Mouse (Mus musculus) liver, embryonic 16.5 days (tissue): ENCODE measurements around the gene Hjurp. TPM values are rescaled to one million over a fixed set of nuclear protein-coding genes. Genes with fewer than 3 reads are reported as not detected.

Experiments used
- ATAC-seq: fragments of 200-750 bp; cut with Nextera tagmentation; 2 replicates; pipeline ENCODE4 v1.8.0; 2017; ENCODE audit warnings: low read depth, mild to moderate bottlenecking, moderate number of reproducible peaks, moderate library complexity
- H3K27ac ChIP-seq: fragments of 300-500 bp; sonication (generic); 2 replicates; pipeline ENCODE4 v1.5.1; 2014; ENCODE audit warnings: mild to moderate bottlenecking, low read length
- H3K27me3 ChIP-seq: fragments of 300-500 bp; sonication (generic); 2 replicates; pipeline ENCODE4 v1.6.1; 2014; ENCODE audit warnings: low read depth, low read length, mixed read lengths; ENCODE audit not compliant: control insufficient read depth, insufficient read depth
- H3K36me3 ChIP-seq: fragments of 300-500 bp; sonication (generic); 2 replicates; pipeline ENCODE4 v1.6.1; 2014; ENCODE audit warnings: mild to moderate bottlenecking; ENCODE audit not compliant: control insufficient read depth, insufficient read depth
- H3K4me1 ChIP-seq: fragments of 300-500 bp; sonication (generic); 2 replicates; pipeline ENCODE4 v1.6.1; 2014; ENCODE audit warnings: low read depth, low read length, mixed read lengths; ENCODE audit not compliant: control insufficient read depth
- H3K4me2 ChIP-seq: fragments of 300-500 bp; sonication (generic); 2 replicates; pipeline ENCODE4 v1.6.1; 2014; ENCODE audit warnings: low read depth, low read length, mixed read lengths
- H3K4me3 ChIP-seq: fragments of 300-500 bp; sonication (generic); 2 replicates; pipeline ENCODE4 v1.5.1; 2014; ENCODE audit warnings: low read depth, mild to moderate bottlenecking, low read length
- H3K9ac ChIP-seq: fragments of 300-500 bp; sonication (generic); 2 replicates; pipeline ENCODE4 v1.6.1; 2014; ENCODE audit warnings: low read depth, low read length
- H3K9me3 ChIP-seq: fragments of 300-500 bp; sonication (generic); replicated peaks from 2 replicates; pipeline ENCODE4 v1.6.1; 2016; ENCODE audit warnings: low read length; ENCODE audit not compliant: control insufficient read depth
- WGBS: fragments of 180-500 bp; shearing (Covaris S2); extraction: QIAGEN DNeasy Blood & Tissue Kit; methylation state at CpG from one replicate; pipeline ENCODE4 v1.1.7; 2014; ENCODE audit not compliant: insufficient replicate concordance; 5-methylcytosine and 5-hydroxymethylcytosine counted together
- polyA plus RNA-seq: library from polyadenylated mRNA; unstranded; fragments of >200 nt; fragmentation: Nextera tagmentation; extraction: Ambion mirVana; gene quantifications from 2 replicates; pipeline ENCODE4 v1.2.1, GENCODE M21; 2015

Hjurp gene
- polyA plus RNA-seq, 1 experiment from 2014 or later = 71.4 TPM

DNA sequence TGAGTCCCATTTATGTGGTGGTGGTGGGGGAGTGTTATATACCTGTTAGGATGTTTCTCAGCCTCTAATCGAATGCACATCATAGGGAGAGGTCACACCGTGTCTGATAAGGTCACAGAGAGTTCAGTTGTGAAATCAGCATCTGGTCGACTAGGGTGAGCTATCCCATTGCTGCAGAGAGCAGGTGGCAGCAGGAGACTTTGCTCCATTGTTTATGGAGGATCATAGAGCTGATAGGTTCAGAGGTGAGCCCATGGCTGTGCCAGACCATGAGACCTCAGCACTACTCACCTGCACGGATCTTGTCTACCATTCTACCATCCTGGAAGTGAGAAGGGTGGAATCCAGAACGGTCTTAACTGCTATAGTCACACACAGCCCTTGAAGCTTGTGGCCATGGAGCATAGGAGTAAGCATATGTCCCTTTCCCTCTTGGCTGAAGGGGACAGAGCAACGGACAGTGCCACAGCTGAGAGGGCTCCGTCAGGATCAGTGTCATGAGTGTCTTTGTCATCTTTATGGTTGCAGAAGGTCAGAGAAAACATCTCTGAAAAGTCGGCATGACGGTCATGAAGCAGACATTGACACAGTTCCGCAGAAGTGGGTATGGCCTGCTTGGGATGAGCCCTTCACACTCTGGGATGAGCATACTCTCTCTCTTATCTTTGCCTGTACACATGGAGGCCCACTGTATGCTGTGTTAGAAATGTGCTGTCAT is 7.0 kb upstream of the Hjurp start:
- no peak overlapping the region for H3K9ac ChIP-seq
- H3K9me3 ChIP-seq = no peaks in the 10 kb centered on the region
- H3K27me3 ChIP-seq = no peaks in the 10 kb centered on the region
- no peaks in the 10 kb centered on the region for H3K36me3 ChIP-seq
- H3K4me3 ChIP-seq = no peak overlapping the region
- H3K27ac ChIP-seq = no peak overlapping the region
- H3K4me2 ChIP-seq = no peak overlapping the region
- peak; percentile 58 for ATAC-seq
- WGBS = 46% methylated on average over 10 of the region's 10 CpGs
- peaks cover 2% of the 10 kb centered on the region; the same call in 1 of the 2 replicates for H3K4me1 ChIP-seq

DNA sequence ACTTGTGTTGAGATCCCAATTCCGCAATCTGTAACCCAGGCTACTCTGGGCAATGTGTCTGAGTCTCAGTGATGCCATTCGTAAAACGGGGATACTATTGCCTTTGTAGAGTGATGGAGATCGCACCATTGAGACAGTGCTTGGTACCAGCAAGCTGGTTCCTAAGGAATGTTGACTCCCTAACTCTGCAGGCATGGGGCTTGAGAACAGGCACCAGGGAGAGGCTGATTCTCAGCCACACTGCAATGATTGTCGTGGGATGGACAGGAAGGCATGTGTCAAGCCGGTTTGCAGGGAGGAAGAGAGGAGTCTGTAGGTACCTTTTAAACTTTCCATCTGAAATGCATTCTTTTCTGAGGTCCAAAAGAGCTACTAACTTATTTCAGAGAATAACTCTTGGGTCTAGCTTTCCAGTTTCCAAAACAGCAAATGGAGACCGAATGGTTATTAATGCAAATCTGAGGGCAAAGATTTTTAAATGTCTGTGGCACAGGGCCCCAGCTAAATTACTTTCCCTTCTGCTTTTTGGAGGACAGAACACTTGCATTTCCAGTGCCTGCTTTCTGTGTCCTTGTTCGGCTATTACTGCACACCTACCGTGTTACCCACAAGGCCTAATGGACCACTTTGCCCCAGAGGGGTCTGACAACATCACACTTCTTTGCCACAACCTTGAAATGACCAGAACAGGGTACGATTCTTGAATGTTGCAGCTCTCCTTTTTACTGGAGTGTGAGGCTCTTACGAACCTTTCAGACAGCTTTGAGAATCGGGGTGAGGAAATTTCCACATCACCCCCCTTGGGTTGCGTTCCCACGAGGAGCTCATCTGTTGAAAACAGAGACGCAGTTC is 6.2 kb upstream of the Hjurp start:
- H3K9ac ChIP-seq = no peak overlapping the region
- H3K4me2 ChIP-seq = no peak overlapping the region
- H3K36me3 ChIP-seq = no peaks in the 10 kb centered on the region
- no peaks in the 10 kb centered on the region for H3K27me3 ChIP-seq
- WGBS = 61% methylated on average over 15 of the region's 15 CpGs
- no peak overlapping the region for H3K4me3 ChIP-seq
- H3K4me1 ChIP-seq = peaks cover 2% of the 10 kb centered on the region; the same call in 1 of the 2 replicates
- ATAC-seq = no peak
- H3K27ac ChIP-seq = no peak overlapping the region
- H3K9me3 ChIP-seq = no peaks in the 10 kb centered on the region

GRCm38 (mm10) chr1:88282301-88282700 is 4.9 kb upstream of the Hjurp start:
- Histone ChIP-seq H3K27ac (no peak overlapping the region), H3K9me3 (no peaks in the 10 kb centered on the region), H3K4me2 (no peak overlapping the region), H3K4me3 (no peak overlapping the region), H3K36me3 (no peaks in the 10 kb centered on the region), H3K4me1 (peaks cover 11% of the 10 kb centered on the region), H3K27me3 (no peaks in the 10 kb centered on the region), H3K9ac (no peak overlapping the region)
- ATAC-seq = no peak
- 44% methylated on average over 3 of the region's 3 CpGs for WGBS

DNA sequence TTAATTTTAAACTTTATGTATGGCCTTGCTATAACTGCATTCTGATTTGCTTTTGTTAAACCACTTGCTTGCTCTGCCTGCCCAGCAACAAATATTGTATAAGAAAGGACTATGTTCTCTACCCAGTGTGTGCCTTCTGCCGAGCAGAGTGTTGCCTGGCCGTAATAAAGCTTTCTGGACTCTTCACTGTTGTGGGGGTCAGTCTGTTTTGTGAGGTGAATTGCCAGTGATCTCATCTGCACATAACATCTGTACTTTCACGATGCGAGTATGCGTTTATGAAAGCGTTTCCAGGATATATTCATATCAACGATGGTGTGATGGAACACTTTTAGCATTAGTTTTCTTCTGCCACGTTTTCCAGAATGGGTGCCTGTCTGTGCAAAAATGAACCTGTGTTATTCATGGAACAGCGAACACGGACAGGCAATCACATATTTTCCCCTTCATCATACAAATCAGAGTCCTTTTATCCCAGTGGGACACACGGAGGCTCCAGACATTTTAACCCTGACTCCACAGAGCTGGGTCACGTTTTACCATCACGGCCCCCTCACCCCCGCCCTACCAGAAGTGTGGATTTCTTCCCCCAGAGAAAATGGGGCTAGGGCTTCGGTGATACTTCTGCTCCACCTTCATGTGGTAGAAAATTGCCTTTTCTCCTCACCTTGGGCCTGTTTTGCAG is 2.7 kb upstream of the Hjurp start:
- Histone ChIP-seq H3K27me3 (no peaks in the 10 kb centered on the region), H3K27ac (no peak overlapping the region), H3K36me3 (peaks cover 4% of the 10 kb centered on the region), H3K4me2 (no peak overlapping the region), H3K4me1 (peaks cover 23% of the 10 kb centered on the region), H3K9me3 (no peaks in the 10 kb centered on the region), H3K9ac (no peak overlapping the region), H3K4me3 (no peak overlapping the region)
- WGBS = 61% methylated on average over 15 of the region's 15 CpGs
- no peak for ATAC-seq

GRCm38 (mm10) chr1:88279111-88280005 is 1.9 kb upstream of the Hjurp start:
- Histone ChIP-seq H3K4me2 (no peak overlapping the region), H3K4me1 (peaks cover 27% of the 10 kb centered on the region), H3K9ac (no peak overlapping the region), H3K27ac (peak overlapping the region; percentile 22), H3K36me3 (peaks cover 11% of the 10 kb centered on the region), H3K9me3 (no peaks in the 10 kb centered on the region), H3K27me3 (no peaks in the 10 kb centered on the region), H3K4me3 (no peak overlapping the region)
- 39% methylated on average over 9 of the region's 9 CpGs for WGBS
- ATAC-seq = peak; percentile 6

DNA sequence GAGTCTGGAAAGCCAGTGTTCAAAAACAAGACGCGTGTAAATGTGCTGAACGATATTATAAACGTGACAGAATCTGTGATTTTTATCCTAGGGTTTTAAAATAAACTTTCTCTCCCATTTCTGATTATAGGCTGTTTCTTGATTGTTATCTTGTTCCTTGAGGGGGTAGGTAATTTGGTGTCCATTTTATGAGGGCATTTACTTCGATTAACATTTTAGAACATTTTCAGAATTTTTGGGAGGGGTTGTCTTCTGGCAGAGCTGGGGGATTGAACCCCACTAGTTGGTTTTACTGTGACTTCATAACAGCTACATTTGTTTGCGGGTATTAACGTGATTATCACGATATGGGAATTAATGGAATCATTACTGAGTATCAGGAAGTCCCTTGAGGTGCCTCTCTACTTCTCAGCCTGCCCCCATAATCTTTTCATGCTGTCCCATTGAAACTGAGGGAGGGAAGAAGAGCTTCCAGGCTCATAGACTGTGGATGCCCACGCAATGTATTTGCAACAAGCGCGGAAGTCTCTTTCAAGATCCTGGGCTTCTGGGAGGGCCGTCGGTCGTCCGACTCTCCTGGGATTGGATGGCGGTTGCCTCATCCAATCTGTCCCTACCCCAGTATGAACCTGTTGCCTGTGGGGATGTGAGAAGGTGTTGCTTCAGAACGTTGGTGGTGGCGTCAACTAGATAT is 532 bp upstream of the Hjurp start:
- peak overlapping the region; percentile 88 for H3K27ac ChIP-seq
- H3K36me3 ChIP-seq = peaks cover 24% of the 10 kb centered on the region
- peak overlapping the region; percentile 61 for H3K4me2 ChIP-seq
- H3K9ac ChIP-seq = peak overlapping the region; percentile 78
- no peaks in the 10 kb centered on the region for H3K9me3 ChIP-seq
- no peaks in the 10 kb centered on the region for H3K27me3 ChIP-seq
- no peak for ATAC-seq
- 60% methylated on average over 18 of the region's 18 CpGs for WGBS
- H3K4me3 ChIP-seq = peak overlapping the region; percentile 66
- peaks cover 27% of the 10 kb centered on the region for H3K4me1 ChIP-seq

GRCm38 (mm10) chr1:88276524-88277097 is 822 bp downstream of the Hjurp start:
- Histone ChIP-seq H3K4me2 (peak overlapping the region; percentile 61), H3K27ac (peak overlapping the region; percentile 88), H3K36me3 (peaks cover 38% of the 10 kb centered on the region), H3K9me3 (no peaks in the 10 kb centered on the region), H3K9ac (peak overlapping the region; percentile 78), H3K4me1 (peaks cover 27% of the 10 kb centered on the region), H3K4me3 (peak overlapping the region; percentile 66), H3K27me3 (no peaks in the 10 kb centered on the region)
- 15% methylated on average over 10 of the region's 10 CpGs for WGBS
- peak; percentile 14 for ATAC-seq
